Mouse (Mus musculus) E14TG2a.4 (cell line): ENCODE measurements around the gene Bcl6b.

Experiments used
- CTCF ChIP-seq: conservative IDR thresholded peaks from 2 replicates; pipeline ENCODE4 v1.5.1; 2014; ENCODE audit warnings: low read length
- NANOG ChIP-seq: IDR thresholded peaks from 2 replicates; pipeline ENCODE4 v1.6.1; 2014; ENCODE audit warnings: borderline replicate concordance, low read length, mixed read lengths

- TF ChIP-seq CTCF (no peak), NANOG (no peak)
Measured at GRCm38 (mm10) chr11:70214856-70215209, 14.8 kb downstream of the Bcl6b start.
